Mouse (Mus musculus) T-cell, adult 2 months (primary cell): ENCODE results near the gene R3hdm2.

Source experiments
- DNase-seq: peaks from one replicate; pipeline ENCODE4 v3.0.0; 2022; ENCODE audit warnings: low spot score

Gene R3hdm2

DNA sequence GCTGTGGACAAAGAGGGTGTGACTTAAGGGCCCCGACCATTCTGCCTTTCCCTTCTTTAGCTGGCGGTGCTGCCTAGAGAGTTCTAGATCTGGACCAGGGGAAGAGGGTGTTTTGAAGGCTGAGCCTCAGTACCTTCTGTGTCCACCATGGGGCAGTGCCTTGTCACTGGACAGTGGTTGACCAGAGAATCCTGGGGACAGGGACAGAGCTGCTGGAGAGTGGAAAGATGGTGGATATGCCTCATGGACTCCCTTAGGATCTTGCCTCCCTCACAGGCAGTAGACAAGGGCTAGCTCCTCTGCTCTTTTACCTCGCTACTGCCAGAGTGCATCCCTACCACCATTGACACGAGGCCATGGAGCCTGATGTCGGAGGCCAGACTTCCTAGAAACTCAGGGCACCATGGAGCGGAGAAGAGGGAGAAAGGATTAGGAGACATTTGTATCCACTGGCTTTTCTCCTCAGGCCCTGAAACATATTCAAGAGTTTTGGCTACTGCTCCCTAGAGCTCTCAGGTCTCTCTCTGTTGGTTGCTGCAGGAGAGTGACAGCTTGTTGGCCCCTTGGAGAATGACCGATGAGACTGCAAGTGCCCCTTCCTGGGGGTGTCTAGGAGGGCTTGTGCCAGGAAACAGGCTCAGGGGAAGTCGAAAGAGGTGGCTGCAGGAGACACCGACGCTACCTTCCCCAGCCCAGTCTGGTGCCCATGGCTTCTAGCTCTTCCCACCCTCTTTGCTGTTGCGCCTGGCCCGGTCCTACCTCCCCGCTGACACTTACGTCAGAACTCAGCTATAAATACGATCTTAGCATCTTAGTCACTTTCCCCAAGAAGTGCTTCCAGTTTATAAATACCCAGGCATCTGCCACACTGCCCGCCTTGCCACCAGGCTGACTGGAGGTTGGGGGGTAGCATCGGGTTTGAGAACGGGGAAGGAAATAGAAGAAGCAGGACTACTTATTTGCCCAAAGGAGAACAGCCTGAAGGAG lies 25.9 kb upstream of the R3hdm2 start, which contains the start of gene Inhbe:
TSS of gene Inhbe (minus strand) at position 503 of the 987 bp plus-strand sequence.
- no peak for DNase-seq

DNA sequence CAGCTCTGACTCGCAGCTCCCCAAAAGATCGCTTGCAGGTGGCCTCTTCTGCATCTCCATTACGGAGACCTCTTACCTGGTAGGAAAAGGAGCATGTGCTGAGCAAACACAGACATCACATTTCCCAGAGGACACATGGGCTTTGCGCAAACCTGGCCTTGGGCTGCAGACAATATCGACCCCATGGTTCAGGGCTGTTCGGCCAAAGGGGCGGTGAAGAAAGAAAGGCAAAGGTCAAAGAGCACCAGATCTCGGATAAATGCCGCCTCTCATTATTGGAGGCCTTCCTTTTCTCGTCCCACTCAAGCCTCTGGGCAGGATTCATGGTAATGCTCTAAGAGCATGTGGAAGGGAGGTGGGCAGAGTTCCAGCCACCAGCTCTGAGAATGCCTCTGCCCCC lies 24.8 kb upstream of the R3hdm2 start:
- DNase-seq = no peak

DNA sequence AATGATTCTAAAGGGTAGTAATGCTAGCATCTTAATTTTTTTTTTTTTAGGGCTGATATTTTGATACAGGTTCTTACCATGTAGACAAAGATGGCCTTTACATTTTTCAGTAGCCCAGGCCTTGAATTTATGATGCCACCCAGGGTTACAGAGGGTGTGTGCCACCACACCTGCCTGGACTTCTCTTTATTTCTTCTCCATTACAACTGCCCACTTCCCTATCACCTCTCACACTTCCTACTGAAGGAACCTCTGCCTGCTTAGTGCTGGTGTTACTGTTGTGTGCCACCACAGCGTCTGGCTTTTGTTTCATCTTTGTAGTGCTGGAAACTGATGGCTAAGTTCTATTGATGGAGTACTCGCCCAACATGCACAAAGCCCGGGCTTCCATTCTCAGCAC lies 19.4 kb upstream of the R3hdm2 start:
- no peak for DNase-seq

DNA sequence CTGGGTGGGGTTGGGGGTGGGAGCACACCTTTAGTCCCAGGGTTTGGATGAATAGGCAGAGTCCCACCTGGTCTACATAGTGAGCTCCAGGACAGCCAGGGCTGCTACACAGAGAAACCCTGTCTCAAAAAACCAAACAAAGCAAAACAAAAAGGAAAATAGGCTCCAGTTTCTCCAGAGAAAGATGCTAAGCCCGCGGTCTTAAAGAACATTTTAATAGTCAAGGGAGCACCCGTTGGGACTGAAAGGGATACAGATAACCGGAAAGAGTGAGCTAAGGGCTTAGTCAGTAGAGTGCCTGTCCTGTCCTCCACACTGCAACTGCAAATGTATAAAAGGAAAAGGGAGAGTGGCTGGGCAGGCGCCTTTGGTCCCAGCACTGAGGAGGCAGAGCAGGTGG lies 13.0 kb upstream of the R3hdm2 start:
- DNase-seq = no peak

DNA sequence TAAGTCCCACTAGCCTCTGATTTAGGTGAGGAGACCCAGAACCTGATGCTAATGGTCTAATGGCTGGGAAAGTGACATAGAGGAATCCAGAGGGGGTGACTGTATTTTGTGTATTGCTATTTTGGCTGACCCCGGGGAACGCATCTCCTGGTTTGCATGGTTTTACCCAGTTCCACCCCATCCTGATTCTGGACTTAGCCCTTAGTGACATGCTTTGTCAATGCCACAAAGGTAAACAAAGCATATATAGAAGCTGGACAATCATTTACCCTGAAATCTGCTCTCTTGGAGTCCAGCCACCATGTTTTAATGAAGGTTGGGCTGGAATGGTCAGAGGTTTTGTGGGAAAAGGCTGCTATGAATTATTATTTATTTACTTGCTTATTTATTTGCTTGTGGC lies 11.9 kb upstream of the R3hdm2 start:
- DNase-seq = no peak

DNA sequence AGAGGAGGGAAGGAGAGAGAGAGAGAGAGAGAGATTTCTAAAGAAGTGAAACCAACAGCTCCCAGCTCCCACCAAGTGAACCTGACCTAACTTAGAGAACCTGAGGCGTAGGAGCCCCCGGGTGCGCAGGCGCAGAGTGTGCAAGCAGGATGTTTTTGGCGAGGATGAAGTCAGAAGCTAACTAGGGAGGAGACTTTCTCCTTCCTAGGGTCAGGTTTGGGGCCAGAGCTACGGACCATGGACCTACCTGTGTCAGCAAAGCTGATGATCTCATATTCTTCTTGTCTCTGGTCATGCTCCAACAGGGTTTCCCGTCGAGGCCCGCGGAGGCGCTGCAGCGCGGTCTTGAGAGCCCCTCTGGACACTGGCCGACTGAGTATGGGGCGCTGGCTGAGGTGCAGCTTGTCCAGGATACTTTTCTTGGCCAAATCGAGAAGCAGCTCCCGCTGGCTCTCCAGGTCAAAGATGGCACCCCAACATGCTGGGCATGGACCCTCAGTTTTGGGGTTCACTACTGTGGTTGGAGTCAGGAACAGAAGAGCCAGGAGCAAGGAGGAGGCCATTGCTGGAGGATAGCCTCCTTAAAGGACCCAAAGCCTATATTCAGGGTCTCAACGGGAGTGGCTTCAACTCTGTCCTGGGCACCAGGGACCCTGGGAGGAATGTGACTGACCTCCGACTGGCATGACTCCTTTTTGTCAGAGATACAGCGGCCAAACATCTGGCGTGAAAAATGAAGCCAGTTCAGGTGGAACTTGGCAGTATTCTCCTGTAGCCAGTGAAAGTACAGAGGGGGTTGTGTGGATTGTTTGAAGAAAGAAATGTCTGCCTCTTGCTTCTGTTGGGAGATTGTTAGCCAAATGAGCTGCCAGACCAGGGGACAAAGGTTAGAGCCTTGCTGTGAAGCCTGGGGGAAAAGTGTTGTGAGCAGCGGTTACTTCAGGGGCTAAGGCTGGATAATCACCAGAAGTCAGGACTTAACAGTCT lies 10.0 kb upstream of the R3hdm2 start, which contains the start of gene Inhbc:
TSS of gene Inhbc (minus strand) at position 598 of the 987 bp plus-strand sequence.
- no peak for DNase-seq

DNA sequence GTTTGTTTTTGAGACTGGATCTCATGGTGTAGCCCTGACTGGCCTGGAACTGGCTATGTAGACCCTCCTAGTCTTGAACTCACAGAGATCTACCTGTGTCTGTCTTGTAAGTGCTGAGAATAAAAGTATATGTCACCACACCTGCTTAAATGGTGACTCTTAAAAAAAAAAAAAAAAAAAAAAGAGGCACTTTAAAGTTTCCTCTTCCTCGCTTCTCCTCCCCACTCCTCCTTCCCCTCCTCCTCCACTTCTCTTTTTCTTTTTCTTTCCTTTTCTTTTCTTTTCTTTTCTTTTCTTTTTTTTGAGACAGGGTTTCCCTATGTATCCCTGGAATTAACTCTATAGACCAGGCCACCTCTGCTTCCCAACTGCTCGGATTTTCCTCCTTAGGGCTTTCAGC lies 9.1 kb upstream of the R3hdm2 start:
- DNase-seq = no peak

DNA sequence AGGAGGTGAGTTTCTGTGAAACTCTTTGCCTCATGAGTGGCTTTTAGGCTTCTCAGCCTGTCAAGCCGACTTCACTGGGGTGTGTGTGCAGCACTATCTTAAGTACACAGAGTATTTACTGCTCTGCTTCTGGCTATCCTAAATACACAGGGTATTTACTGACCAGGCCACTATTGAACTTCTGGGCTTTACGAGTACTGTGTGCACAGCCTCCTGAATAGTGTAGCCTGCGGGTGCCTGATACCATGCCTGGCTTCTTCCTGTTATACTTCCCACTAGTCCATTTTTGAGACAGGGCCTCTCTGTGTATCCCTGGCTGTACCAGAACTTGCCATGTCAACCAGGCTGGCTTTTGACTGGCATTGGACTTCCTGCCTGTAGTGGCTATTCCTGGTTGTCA lies 2.4 kb upstream of the R3hdm2 start:
- no peak for DNase-seq

DNA sequence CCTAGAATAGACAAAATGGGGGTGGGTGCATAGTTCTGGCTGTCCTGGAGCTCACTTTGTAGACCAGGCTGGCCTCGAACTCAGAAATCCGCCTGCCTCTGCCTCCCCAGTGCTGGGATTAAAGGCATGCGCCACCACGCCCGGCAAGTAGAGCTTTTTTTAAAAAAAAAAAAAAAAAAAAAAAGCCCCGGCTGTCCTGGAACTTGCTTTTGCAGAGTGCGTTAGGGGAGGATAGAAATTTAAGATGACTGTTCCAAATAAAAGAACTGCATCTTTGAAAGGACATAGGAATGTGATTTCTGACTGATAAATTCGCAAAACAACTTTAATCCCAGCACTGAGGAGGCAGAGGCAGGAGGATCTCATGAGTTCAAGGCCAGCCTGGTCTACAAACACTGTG lies 473 bp upstream of the R3hdm2 start:
- DNase-seq = no peak

DNA sequence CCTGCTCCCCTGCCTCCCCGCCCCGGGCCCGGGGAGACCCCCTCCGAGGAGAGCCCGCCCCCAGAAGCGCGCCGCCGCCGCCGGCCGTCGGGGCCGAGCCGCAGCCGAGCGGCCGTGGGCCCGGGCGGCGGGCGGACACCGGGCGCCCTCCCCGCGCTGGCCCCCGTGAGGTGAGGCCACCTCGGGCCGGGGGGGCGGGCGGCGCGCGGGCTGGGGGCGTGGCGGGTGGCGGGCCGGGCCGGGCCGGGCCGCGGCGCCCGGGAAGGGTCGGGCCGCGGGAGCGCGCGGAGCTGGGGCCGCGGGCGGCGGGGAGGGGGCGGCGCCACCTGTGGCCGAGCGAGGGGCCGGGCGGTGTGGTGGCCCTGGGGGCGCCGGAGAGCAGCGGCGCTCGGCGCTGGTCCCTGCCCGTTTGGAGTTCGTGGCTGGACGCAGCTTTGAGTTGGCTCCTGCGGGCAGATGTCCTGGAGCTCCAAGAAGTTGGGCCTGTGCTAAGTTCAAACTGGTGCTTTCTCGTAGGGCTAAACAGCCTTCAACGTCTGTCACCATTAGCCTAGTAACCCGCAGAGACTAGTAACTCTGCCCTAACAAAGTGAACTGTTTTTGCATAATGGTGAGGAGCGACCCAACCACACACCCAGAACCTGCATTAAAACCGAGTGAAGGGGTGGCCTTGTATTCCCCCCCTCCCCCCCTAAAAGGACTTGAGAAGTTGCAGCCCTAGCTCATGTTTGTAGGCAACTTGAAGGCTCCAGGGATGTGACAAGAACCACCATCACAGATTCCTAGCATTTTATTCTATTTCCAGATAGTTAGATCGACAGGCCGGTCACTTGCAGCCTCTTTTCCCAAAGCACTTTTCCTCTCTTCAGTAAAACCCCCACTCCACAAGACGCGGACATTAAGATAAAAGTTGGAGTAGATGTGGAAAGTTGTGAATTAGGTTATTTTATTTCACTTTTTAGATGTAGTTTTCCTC lies 928 bp downstream of the R3hdm2 start:
- peak; percentile 31 for DNase-seq

DNA sequence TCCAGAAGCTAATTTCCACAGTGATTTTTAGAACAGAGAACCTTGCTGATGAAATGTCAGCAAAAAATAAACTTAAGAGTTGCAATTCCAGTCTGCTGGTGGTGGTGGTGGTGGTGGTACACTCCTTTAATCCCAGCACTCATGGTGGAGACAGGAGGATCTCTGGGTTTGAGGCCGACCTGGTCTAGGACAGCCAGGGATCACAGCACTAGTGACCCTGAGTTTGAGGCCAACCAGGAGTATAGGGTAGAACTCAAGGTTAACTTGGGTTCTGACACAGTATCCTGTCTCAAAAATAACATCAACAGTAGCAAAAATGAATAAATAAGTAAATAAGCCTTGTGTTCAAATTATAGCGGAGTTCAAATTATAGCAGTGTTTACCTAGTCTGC lies 1.6 kb downstream of the R3hdm2 start:
- DNase-seq = no peak

DNA sequence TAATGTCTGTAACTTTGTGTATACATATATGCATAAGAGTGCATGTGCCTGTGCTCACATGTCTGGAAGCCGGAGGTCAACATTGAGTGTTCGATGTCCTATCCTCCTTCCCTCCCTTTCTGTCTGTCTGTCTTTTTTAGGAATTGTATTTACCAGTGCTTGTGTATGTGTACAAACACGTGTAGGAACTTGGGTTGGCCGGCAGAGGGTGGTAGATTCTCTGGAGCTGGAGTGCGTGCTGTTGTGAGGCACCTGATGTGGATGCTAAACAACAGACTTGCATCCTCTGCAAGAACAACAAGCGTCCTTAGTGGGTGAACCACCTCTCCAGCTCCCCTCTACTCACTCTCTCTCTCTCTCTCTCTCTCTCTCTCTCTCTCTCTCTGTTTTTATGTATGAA lies 11.6 kb downstream of the R3hdm2 start:
- no peak for DNase-seq

DNA sequence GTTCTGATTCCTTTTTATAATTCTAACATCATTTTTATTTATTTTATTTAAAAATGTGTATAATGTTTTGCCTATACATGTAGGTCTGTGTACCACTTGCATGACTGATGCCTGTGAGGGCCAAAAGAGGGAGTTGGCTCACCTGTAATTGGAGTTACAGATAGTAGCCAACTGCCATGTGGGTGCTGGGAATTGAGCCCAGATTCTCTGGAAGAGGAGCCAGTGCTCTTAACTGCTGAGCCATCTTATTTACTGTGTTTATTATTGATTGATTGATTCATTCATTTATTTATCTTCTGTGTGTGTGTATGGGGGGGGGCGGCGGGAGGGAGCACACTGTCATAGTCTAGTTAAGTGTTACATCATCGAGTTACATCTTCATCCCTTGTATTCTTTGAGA lies 24.6 kb downstream of the R3hdm2 start:
- DNase-seq = no peak

DNA sequence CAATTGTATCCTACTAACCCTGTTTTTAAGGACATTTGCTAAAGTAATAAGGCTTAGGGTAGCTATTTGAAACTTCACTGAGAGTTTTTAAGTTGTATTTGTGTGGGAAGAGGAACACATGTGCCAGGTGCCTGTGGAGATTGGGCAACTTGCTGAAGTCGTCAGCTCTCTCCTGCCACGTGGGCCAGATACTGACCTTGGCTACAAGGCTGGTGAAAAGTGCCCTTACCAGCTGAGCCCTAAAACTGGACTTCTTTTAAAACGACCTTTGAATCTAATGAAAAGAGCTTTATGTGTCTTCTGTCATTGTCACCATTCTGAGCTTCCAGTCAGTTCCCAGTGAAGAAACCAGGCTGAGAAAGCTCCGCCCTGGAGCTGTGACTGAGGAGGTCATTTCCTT lies 27.3 kb downstream of the R3hdm2 start:
- no peak for DNase-seq

DNA sequence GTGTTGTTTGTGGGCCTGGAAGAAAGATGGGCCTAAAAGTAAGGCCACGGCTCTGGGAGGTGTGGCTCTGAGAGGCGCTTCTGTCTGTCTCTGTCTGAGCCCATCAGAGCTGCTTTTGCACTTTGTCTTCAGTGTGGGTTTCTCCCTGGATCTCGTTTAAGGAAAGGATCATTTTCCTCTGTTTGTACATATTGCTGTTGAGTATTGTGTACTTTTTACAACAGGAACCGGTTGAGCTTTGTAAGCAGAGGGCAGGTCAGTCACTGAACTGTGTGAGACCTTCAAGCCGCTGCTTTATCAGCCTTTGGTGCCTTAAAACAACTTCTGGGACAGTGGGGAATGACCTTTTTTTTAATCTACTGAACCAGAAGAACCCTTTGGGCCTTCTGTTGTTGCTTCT lies 32.0 kb downstream of the R3hdm2 start:
- no peak for DNase-seq

DNA sequence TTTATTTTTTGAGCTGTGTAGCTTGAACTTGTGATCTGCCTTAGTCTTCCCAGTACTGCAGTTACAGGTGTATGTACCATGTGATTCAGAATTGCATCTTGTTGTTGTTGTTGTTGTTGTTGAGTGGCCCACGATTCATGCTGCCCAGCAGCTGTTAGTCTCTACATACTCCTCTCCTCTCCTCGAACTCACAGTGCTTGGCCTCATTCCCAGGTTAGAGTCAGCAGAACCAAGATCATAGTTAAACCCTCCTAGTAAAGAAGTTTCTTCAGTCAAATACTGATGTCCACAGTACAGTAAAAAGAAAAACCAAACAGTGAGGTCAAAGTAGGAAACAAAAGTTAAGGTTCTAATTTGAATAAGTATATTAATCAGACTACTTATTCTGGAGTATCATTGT lies 32.6 kb downstream of the R3hdm2 start:
- DNase-seq = no peak

DNA sequence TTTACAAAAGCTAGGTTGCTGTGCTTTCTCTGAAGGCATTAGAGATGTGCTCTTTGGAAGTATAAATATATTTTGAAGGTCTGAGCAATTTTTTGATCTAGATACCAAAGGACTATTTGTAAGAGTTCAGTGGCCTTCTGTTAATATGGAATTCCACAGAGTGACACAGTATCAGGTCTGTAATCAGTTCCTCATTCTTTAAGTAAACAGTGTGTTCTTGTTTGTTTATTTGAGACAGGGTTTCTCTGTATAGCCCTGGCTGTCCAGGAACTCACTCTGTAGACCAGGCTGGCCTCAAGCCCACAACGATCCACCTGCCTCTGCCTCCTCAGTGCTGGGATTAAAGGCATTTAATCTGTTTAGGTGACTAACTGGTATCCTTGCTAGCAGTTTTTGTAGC lies 33.5 kb downstream of the R3hdm2 start:
- no peak for DNase-seq

DNA sequence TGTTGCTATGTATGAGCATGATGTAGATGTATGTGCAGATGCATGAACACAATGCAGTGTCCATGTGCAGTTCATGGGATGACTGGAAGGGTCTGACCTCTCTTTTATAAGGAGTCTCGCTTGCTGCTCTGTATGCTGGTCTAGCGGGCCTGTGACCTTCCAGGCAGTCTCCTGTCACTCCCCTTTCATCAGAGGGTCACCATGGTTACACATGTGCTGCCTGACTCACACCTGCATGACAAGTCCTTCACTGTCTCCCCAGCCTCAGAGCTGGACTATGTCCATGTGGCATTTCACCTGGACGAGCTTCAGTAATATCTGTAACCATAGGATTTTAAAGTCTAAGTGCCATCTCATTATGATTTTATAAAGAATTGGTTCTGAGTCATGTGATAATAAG lies 34.0 kb downstream of the R3hdm2 start:
- DNase-seq = no peak

DNA sequence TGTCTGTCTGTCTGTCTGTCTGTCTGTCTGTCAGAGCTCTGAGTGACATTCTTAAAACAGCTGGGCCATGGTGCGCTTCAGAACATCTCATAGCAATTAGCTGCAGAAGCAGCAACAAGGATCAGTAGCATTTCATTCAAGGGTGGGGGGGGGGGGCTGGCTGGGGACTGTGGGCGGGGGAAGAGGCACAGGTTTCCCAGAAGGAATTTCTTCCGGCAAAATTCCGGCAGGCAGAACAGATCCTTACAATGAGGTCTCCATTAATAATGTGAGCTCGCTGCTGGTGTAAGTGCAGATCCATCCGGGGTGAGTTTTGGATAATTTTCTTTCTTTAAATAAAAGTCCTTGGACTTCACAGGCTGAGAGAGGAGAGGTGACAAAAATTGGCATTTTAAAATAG lies 40.0 kb downstream of the R3hdm2 start:
- no peak for DNase-seq

DNA sequence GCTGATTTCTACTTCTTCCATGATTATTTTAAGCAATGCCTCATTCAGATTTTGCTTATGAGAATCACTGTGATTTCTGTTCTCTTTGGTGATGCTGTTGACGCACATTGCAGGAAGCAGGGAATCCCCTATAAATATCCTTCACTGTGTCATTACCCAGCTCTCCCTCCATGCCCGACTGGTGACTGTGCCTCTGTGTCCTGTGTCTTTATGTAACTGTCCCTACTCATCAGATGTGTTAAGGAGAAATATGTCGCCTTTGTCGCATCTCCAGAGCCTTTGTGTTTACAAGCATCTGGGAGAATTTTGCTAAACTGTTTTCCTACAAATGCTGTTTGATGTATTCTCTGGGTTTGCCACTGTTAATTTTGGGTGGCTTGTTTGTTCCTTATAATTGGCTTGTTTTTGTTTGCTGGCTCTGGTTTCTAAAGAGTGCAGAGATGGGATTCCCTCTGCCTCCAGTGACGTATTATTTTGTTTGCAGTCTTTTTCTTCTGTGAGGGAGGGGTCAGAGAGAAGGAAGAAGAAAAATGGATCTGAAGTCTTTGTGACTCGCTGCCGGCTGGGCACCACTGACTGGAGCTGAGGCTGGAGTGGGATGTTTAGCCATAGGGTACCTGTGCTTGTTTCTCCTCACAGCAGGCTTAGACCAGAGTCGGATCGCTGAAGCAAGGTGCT lies 40.7 kb downstream of the R3hdm2 start:
- DNase-seq = no peak

DNA sequence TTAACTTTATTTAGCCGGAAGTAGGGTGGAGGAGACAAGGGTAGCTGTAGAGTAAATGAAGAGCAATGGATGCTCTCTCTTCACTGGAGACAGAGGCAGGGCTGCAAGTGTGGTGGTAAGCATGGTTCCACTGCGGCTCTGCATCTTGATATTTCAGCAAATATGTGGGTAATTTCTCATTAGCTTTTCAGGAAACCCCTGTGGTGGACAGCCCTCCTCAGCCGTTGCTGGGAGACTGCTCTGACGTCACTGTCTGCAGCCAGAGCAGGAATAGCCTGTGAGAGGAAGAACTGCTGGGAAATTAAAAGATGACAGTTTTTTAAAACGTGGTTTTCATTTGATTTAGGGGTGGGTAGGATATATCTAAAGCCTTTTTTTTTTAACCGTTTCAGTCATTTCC lies 41.9 kb downstream of the R3hdm2 start:
- DNase-seq = no peak
